Comparison of ENCODE assay signal across 18 mouse cellular contexts in genomic region chr1:132569516-132569915, GRCm38 (mm10). TPM values are rescaled to one million over a fixed set of nuclear protein-coding genes. Genes with fewer than 3 reads are reported as not detected.
DNase-seq lines count a peak whose midpoint lies in the region; ATAC-seq lines count a peak whose summit lies in the region.
"Had no signal": no experiment of that assay in that cellular context is flagged by ENCODE, and none has a peak within 500 bp of the region (broad histone marks: within the 10 kb centered on the region; RNA-seq: fewer than 3 reads in every experiment).

No protein-coding gene starts in this region.

- WGBS in forebrain, embryonic 14.5 days: 64% methylated on average over 9 of the region's 9 CpGs
- WGBS in midbrain, embryonic 14.5 days: 68% methylated on average over 9 of the region's 9 CpGs
- 81% methylated on average over 9 of the region's 9 CpGs for WGBS in liver, embryonic 11.5 days

- DNase-seq in layer of hippocampus, adult 9-11 months: peak; percentile 55
- DNase-seq in layer of hippocampus, postnatal 25 days (ENCODE audit: extremely low spot score in 1 of 2, low spot score in 1 of 2): no peak
- DNase-seq in cerebellum, adult 18-20 months: peak; percentile 83 to 89
- DNase-seq in forebrain, embryonic 14.5 days (ENCODE audit: low spot score): peak; percentile 77
- DNase-seq in midbrain, embryonic 14.5 days: no peak
- no peak for DNase-seq in ovary, adult 18-20 months (ENCODE audit: low spot score)
- no peak for DNase-seq in liver, embryonic 11.5 days (ENCODE audit: low spot score)
- DNase-seq in urinary bladder, postnatal 36 days (ENCODE audit: low spot score in 2 of 2): no peak
- DNase-seq: adrenal gland, postnatal 25 days; heart, adult 2 months; kidney, adult 18-20 months; lung, adult 2 months; thymus, adult 2 months had no signal

- H3K9me3 ChIP-seq in forebrain, embryonic 14.5 days (replicated peaks; ENCODE audit: control insufficient read depth, low read length): no peaks in the 10 kb centered on the region
- no peaks in the 10 kb centered on the region for H3K9me3 ChIP-seq in midbrain, embryonic 14.5 days (ENCODE audit: control insufficient read depth, low read length)
- no peaks in the 10 kb centered on the region for H3K9me3 ChIP-seq in liver, embryonic 11.5 days (ENCODE audit: control insufficient read depth, low read length)
- H3K9me3 ChIP-seq: embryonic facial prominence, embryonic 15.5 days; G1E; limb, embryonic 12.5 days had no signal

- peak; percentile 72 for ATAC-seq in forebrain, embryonic 14.5 days
- ATAC-seq in midbrain, embryonic 14.5 days (ENCODE audit: low FRiP score, low TSS enrichment): no peak
- no peak for ATAC-seq in liver, embryonic 11.5 days (replicated peaks; ENCODE audit: low FRiP score)

- H3K36me3 ChIP-seq in forebrain, embryonic 14.5 days (ENCODE audit: control insufficient read depth, insufficient read depth, low read length): peaks cover 15% of the 10 kb centered on the region; the same call in 1 of the 2 replicates
- peaks cover 19% of the 10 kb centered on the region for H3K36me3 ChIP-seq in midbrain, embryonic 14.5 days (ENCODE audit: control insufficient read depth, insufficient read depth, low read length)
- H3K36me3 ChIP-seq in liver, embryonic 11.5 days (ENCODE audit: control insufficient read depth, insufficient read depth, low read length): no peaks in the 10 kb centered on the region
- H3K36me3 ChIP-seq: embryonic facial prominence, embryonic 15.5 days; G1E; limb, embryonic 12.5 days had no signal

- H3K4me2 ChIP-seq in forebrain, embryonic 14.5 days (ENCODE audit: low read length): no peak overlapping the region
- H3K4me2 ChIP-seq in midbrain, embryonic 14.5 days (ENCODE audit: low read length): no peak overlapping the region
- no peak overlapping the region for H3K4me2 ChIP-seq in liver, embryonic 11.5 days
- H3K4me2 ChIP-seq: embryonic facial prominence, embryonic 15.5 days; limb, embryonic 12.5 days had no signal

- peaks cover 8% of the 10 kb centered on the region; the same call in 1 of the 2 replicates for H3K4me1 ChIP-seq in forebrain, embryonic 14.5 days (ENCODE audit: control insufficient read depth, insufficient read depth, low read length)
- peaks cover 9% of the 10 kb centered on the region for H3K4me1 ChIP-seq in midbrain, embryonic 14.5 days (ENCODE audit: control insufficient read depth, insufficient read depth, low read length)
- no peaks in the 10 kb centered on the region for H3K4me1 ChIP-seq in liver, embryonic 11.5 days (replicated peaks; ENCODE audit: control insufficient read depth, insufficient read depth, low read length)
- H3K4me1 ChIP-seq: embryonic facial prominence, embryonic 15.5 days; limb, embryonic 12.5 days had no signal

- H3K27ac ChIP-seq in forebrain, embryonic 14.5 days (ENCODE audit: low read depth, low read length): peak overlapping the region; percentile 83
- H3K27ac ChIP-seq in midbrain, embryonic 14.5 days (replicated peaks; ENCODE audit: low read depth, low read length): peak overlapping the region; percentile 49
- H3K27ac ChIP-seq in liver, embryonic 11.5 days (ENCODE audit: low read depth, low read length): no peak overlapping the region
- H3K27ac ChIP-seq: embryonic facial prominence, embryonic 15.5 days; heart, adult 2 months; limb, embryonic 12.5 days had no signal

- H3K4me3 ChIP-seq in forebrain, embryonic 14.5 days (ENCODE audit: low read depth, low read length): no peak overlapping the region
- H3K4me3 ChIP-seq in midbrain, embryonic 14.5 days (replicated peaks; ENCODE audit: low read depth, low read length): no peak overlapping the region
- no peak overlapping the region for H3K4me3 ChIP-seq in liver, embryonic 11.5 days (ENCODE audit: low read depth, low read length)
- H3K4me3 ChIP-seq: embryonic facial prominence, embryonic 15.5 days; heart, adult 2 months; limb, embryonic 12.5 days had no signal

- no peak overlapping the region for H3K9ac ChIP-seq in forebrain, embryonic 14.5 days (ENCODE audit: low read length)
- no peak overlapping the region for H3K9ac ChIP-seq in midbrain, embryonic 14.5 days (replicated peaks; ENCODE audit: low read length)
- no peak overlapping the region for H3K9ac ChIP-seq in liver, embryonic 11.5 days (ENCODE audit: low read depth, low read length)
- H3K9ac ChIP-seq: embryonic facial prominence, embryonic 15.5 days; limb, embryonic 12.5 days had no signal

- H3K27me3 ChIP-seq in forebrain, embryonic 14.5 days (replicated peaks; ENCODE audit: control insufficient read depth, insufficient read depth, low read length): no peaks in the 10 kb centered on the region
- no peaks in the 10 kb centered on the region for H3K27me3 ChIP-seq in midbrain, embryonic 14.5 days (ENCODE audit: control insufficient read depth, insufficient read depth, low read length)
- H3K27me3 ChIP-seq in liver, embryonic 11.5 days (replicated peaks; ENCODE audit: control insufficient read depth, insufficient read depth, low read length): no peaks in the 10 kb centered on the region; the same call in 1 of the 2 replicates
- H3K27me3 ChIP-seq: embryonic facial prominence, embryonic 15.5 days had no signal

RNA-seq across cellular contexts. Expression of gene Cntn2, which starts 26.5 kb away (rescaled TPM):
- total RNA-seq in layer of hippocampus, postnatal 25 days (2021): 10 to 100 TPM; 69.3 to 69.6 TPM
- polyA plus RNA-seq in forebrain, embryonic 14.5 days (2014; fragmentation: Nextera tagmentation; extraction: Ambion mirVana): 68.0 and 102 TPM in 2 replicates
- 36.9 and 65.3 TPM in 2 replicates for polyA plus RNA-seq in midbrain, embryonic 14.5 days (2014; fragmentation: Nextera tagmentation; extraction: Ambion mirVana)
- 0.35 and 0.60 TPM in 2 replicates for polyA plus RNA-seq in liver, embryonic 11.5 days (2014; fragmentation: Nextera tagmentation; extraction: Ambion mirVana)
- total RNA-seq: adrenal gland, postnatal 25 days; megakaryocyte progenitor cell, adult 5-6 weeks had no signal
- polyA plus RNA-seq: C2C12, G1E had no signal

Comparison
In these comparisons a context has a peak if more than half of its experiments do, and no peak if none do; other contexts are left out.
1. DNase-seq: peak in layer of hippocampus, adult 9-11 months (single experiment), cerebellum, adult 18-20 months (2 of 2) and forebrain, embryonic 14.5 days (single experiment); none in layer of hippocampus, postnatal 25 days (0 of 2), midbrain, embryonic 14.5 days (single experiment), ovary, adult 18-20 months (single experiment), liver, embryonic 11.5 days (single experiment) and urinary bladder, postnatal 36 days (0 of 2).
2. RNA of gene Cntn2, which starts 26.5 kb away (polyA plus RNA-seq): 68.0 to 102 TPM in forebrain, embryonic 14.5 days and 36.9 to 65.3 TPM in midbrain, embryonic 14.5 days; 0.35 to 0.60 TPM in liver, embryonic 11.5 days; every median in the first group is over 10 times any median in the second.